Mouse (Mus musculus) kidney, adult 2 months (tissue): ENCODE results near the gene Llgl1.

Experiments used
- CTCF ChIP-seq: fragments of 200-500 bp; conservative IDR thresholded peaks from 2 replicates; pipeline ENCODE4 v1.5.1; 2011; ENCODE audit warnings: low read depth, mild to moderate bottlenecking, control low read depth, low read length, moderate library complexity, mixed read lengths; ENCODE audit not compliant: insufficient read depth, insufficient read length
- POLR2A ChIP-seq: fragments of 200-500 bp; IDR thresholded peaks from one replicate; pipeline ENCODE4 v1.6.1; 2011; ENCODE audit warnings: low read depth, low read length, control low read depth

GRCm38 (mm10) chr11:60703131-60703530 lies 3.6 kb downstream of the Llgl1 start:
- peak; percentile 78 for TF ChIP-seq CTCF
- TF ChIP-seq POLR2A = no peak
